Mouse (Mus musculus) limb, embryonic 14.5 days (tissue): ENCODE results near the gene Slc35b1. TPM values are rescaled to one million over a fixed set of nuclear protein-coding genes. Genes with fewer than 3 reads are reported as not detected.

Source experiments
- ATAC-seq: fragments of 200-750 bp; cut with Nextera tagmentation; 2 replicates; pipeline ENCODE4 v1.8.0; 2017; ENCODE audit warnings: low read depth, moderate number of reproducible peaks, moderate TSS enrichment; ENCODE audit not compliant: low FRiP score
- DNase-seq: peaks from one replicate; pipeline ENCODE4 v3.0.0-alpha.2; 2015; ENCODE audit warnings: low spot score
- H3K27ac ChIP-seq: fragments of 300-500 bp; sonication (generic); replicated peaks from 2 replicates; pipeline ENCODE4 v1.5.1; 2014; ENCODE audit warnings: low read depth, mild to moderate bottlenecking, low read length, moderate library complexity, mixed read lengths
- H3K27me3 ChIP-seq: fragments of 300-500 bp; sonication (generic); 2 replicates; pipeline ENCODE4 v1.6.1; 2014; ENCODE audit warnings: low read length, mixed read lengths; ENCODE audit not compliant: control insufficient read depth, insufficient read depth
- H3K36me3 ChIP-seq: fragments of 300-500 bp; sonication (generic); 2 replicates; pipeline ENCODE4 v1.6.1; 2014; ENCODE audit warnings: mild to moderate bottlenecking, low read length, moderate library complexity, mixed read lengths; ENCODE audit not compliant: control insufficient read depth, insufficient read depth
- H3K4me1 ChIP-seq: fragments of 300-500 bp; sonication (generic); 2 replicates; pipeline ENCODE4 v1.6.1; 2014; ENCODE audit warnings: antibody characterized with exemption, low read length, mixed read lengths; ENCODE audit not compliant: control insufficient read depth, insufficient read depth
- H3K4me2 ChIP-seq: fragments of 300-500 bp; sonication (generic); replicated peaks from 2 replicates; pipeline ENCODE4 v1.6.1; 2014; ENCODE audit warnings: low read depth, mild to moderate bottlenecking, low read length, moderate library complexity; ENCODE audit not compliant: severe bottlenecking
- H3K4me3 ChIP-seq: fragments of 300-500 bp; sonication (generic); replicated peaks from 2 replicates; pipeline ENCODE4 v1.5.1; 2014; ENCODE audit warnings: low read length
- H3K9ac ChIP-seq: fragments of 300-500 bp; sonication (generic); 2 replicates; pipeline ENCODE4 v1.6.1; 2014; ENCODE audit warnings: mild to moderate bottlenecking, low read depth, low read length, moderate library complexity; ENCODE audit not compliant: severe bottlenecking
- H3K9me3 ChIP-seq: fragments of 300-500 bp; sonication (generic); 2 replicates; pipeline ENCODE4 v1.6.1; 2016; ENCODE audit warnings: low read length; ENCODE audit not compliant: control insufficient read depth
- POLR2A ChIP-seq: fragments of 200-500 bp; IDR thresholded peaks from 2 replicates; pipeline ENCODE4 v1.8.0; 2012; ENCODE audit warnings: inconsistent platforms, mild to moderate bottlenecking, moderate library complexity, borderline replicate concordance; ENCODE audit not compliant: insufficient read depth, insufficient read length; ENCODE audit errors: extremely low read depth
- WGBS: fragments of 180-500 bp; shearing (Covaris S2); extraction: QIAGEN DNeasy Blood & Tissue Kit; methylation state at CpG from one replicate; pipeline ENCODE4 v1.1.7; 2014; 5-methylcytosine and 5-hydroxymethylcytosine counted together
- polyA plus RNA-seq, 2 experiments: library from polyadenylated mRNA; depleted of rRNA in 1 of 2; stranded (reverse) in 1 of 2; unstranded in 1 of 2; fragments of >200 nt; fragmentation: Nextera tagmentation in 1 of 2; extraction: Ambion mirVana in 1 of 2; gene quantifications; 2 replicates each; pipeline versions ENCODE4 v1.2.1 to v1.2.3; 2012 to 2014

Gene Slc35b1
- polyA plus RNA-seq, 2 experiments, result 98.1 to 117 TPM

GRCm38 (mm10) chr11:95355661-95356011 lies 28.9 kb upstream of the Slc35b1 start:
- DNase-seq, result no peak
- 91% methylated on average over 5 of the region's 5 CpGs for WGBS
- H3K4me3 ChIP-seq, result no peak overlapping the region
- TF ChIP-seq POLR2A, result no peak
- no peaks in the 10 kb centered on the region for H3K9me3 ChIP-seq
- no peak for ATAC-seq
- peaks cover 11% of the 10 kb centered on the region; the same call in 1 of the 2 replicates for H3K36me3 ChIP-seq
- no peak overlapping the region for H3K9ac ChIP-seq
- no peak overlapping the region for H3K27ac ChIP-seq
- H3K4me1 ChIP-seq, result peaks cover 4% of the 10 kb centered on the region; the same call in 1 of the 2 replicates
- no peaks in the 10 kb centered on the region for H3K27me3 ChIP-seq
- H3K4me2 ChIP-seq, result no peak overlapping the region

DNA sequence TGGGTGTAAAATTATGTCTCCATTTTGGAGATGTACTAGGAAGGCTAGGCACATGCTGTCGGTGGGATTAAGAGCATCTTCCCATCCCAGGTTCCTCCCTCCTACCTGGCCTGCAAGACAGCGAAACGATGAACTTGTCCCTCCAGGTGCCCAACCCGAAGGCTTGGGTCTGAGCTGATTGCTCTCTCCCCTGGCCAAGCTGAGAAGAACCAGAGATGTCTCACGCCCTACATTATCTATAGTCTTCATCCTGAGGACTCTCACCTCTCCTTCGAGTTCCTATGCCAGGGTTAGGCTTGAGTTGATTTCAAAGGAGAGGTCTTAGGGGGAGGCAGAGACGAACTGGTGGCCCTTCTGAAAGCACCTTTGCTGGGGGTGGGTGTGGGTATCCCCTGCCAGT lies 28.5 kb upstream of the Slc35b1 start:
- no peaks in the 10 kb centered on the region for H3K27me3 ChIP-seq
- no peak overlapping the region for H3K9ac ChIP-seq
- WGBS, result 93% methylated on average over 7 of the region's 7 CpGs
- DNase-seq (no peak), ATAC-seq (no peak)
- no peak overlapping the region for H3K27ac ChIP-seq
- peaks cover 4% of the 10 kb centered on the region; the same call in 1 of the 2 replicates for H3K4me1 ChIP-seq
- no peaks in the 10 kb centered on the region for H3K9me3 ChIP-seq
- peaks cover 10% of the 10 kb centered on the region; the same call in 1 of the 2 replicates for H3K36me3 ChIP-seq
- no peak overlapping the region for H3K4me3 ChIP-seq
- H3K4me2 ChIP-seq, result no peak overlapping the region
- TF ChIP-seq POLR2A, result no peak

DNA sequence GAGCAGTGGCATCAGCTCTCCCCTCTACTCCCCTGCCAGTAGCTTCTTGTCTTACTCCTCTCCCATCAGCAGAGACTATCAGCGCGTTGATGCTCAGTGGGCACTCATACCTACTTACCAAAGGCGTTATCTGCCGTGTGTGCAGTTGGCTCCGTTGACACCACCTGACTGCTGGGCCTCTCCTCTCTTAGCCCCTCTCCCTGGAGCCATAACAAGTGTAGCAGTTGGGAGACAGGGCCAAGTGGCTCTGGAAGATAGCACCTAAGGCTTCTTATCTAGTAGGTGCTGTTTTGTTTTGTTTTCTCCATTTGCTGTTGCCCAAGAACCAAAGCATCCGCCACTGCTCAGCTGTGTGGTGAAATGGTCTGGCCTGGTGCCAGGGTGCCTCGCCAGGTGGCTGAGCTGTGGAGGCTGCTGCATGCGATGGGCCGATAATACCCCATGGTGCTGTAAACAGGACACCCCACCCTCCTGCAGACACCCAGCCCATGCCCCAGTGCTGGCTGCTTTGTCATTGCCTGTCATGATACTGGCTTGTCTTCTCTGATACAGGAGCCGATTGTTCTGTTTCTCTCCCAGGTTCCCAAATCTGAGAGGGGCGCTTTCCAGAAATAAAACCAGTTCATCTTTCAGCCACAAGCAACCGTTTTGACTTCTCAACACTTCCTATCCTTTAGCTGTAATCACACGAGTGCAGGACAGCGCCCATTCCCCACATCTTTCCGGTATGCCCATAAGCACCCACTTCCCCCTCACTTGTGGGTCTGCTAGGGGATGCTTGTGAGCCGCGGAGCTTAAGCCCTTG lies 27.8 kb upstream of the Slc35b1 start:
- no peak for DNase-seq
- Histone ChIP-seq H3K36me3 (peaks cover 7% of the 10 kb centered on the region; the same call in 1 of the 2 replicates), H3K4me2 (no peak overlapping the region), H3K27me3 (no peaks in the 10 kb centered on the region), H3K4me1 (peaks cover 4% of the 10 kb centered on the region; the same call in 1 of the 2 replicates), H3K9me3 (no peaks in the 10 kb centered on the region), H3K9ac (no peak overlapping the region), H3K27ac (no peak overlapping the region), H3K4me3 (no peak overlapping the region)
- 77% methylated on average over 17 of the region's 17 CpGs for WGBS
- TF ChIP-seq POLR2A, result no peak
- no peak for ATAC-seq

- WGBS, result 39% methylated on average over 3 of the region's 3 CpGs
- H3K9ac ChIP-seq, result no peak overlapping the region
- peaks cover 7% of the 10 kb centered on the region; the same call in 1 of the 2 replicates for H3K36me3 ChIP-seq
- H3K4me3 ChIP-seq, result no peak overlapping the region
- no peak for ATAC-seq
- no peaks in the 10 kb centered on the region for H3K27me3 ChIP-seq
- H3K27ac ChIP-seq, result no peak overlapping the region
- H3K9me3 ChIP-seq, result no peaks in the 10 kb centered on the region
- H3K4me1 ChIP-seq, result peaks cover 6% of the 10 kb centered on the region; the same call in 1 of the 2 replicates
- DNase-seq, result no peak
- TF ChIP-seq POLR2A, result no peak
- no peak overlapping the region for H3K4me2 ChIP-seq
These were observed 26.2 kb upstream of the Slc35b1 start for GRCm38 (mm10) chr11:95358263-95358662.

GRCm38 (mm10) chr11:95364388-95364787 lies 20.1 kb upstream of the Slc35b1 start:
- Histone ChIP-seq H3K9ac (no peak overlapping the region), H3K27ac (no peak overlapping the region), H3K36me3 (peaks cover 9% of the 10 kb centered on the region; the same call in 1 of the 2 replicates), H3K4me2 (no peak overlapping the region), H3K4me1 (peaks cover 14% of the 10 kb centered on the region; the same call in 1 of the 2 replicates), H3K4me3 (no peak overlapping the region), H3K9me3 (no peaks in the 10 kb centered on the region), H3K27me3 (no peaks in the 10 kb centered on the region)
- ATAC-seq, result no peak
- no peak for TF ChIP-seq POLR2A
- no peak for DNase-seq
- WGBS, result 93% methylated on average over 5 of the region's 5 CpGs
